Mouse (Mus musculus) hindbrain, embryonic 10.5 days (tissue): ENCODE measurements around the gene 2310007B03Rik. TPM values are rescaled to one million over a fixed set of nuclear protein-coding genes. Genes with fewer than 3 reads are reported as not detected.
A peak's percentile ranks its signal among the peaks of the same experiment; 100 is the strongest.

Experiments used
- DNase-seq: peaks from one replicate; pipeline ENCODE4 v3.0.0-alpha.2; 2017; ENCODE audit warnings: low spot score
- H3K27ac ChIP-seq: fragments of 300-500 bp; sonication (generic); 2 replicates; pipeline ENCODE4 v1.5.1; 2016; ENCODE audit warnings: mild to moderate bottlenecking, moderate library complexity
- H3K27me3 ChIP-seq: fragments of 300-500 bp; sonication (generic); 2 replicates; pipeline ENCODE4 v1.6.1; 2016; ENCODE audit warnings: mild to moderate bottlenecking; ENCODE audit not compliant: poor library complexity, insufficient read depth, severe bottlenecking
- H3K36me3 ChIP-seq: fragments of 300-500 bp; sonication (generic); 2 replicates; pipeline ENCODE4 v1.6.1; 2016; ENCODE audit warnings: mild to moderate bottlenecking, moderate library complexity
- H3K4me1 ChIP-seq: fragments of 300-500 bp; sonication (generic); replicated peaks from 2 replicates; pipeline ENCODE4 v1.6.1; 2016; ENCODE audit warnings: mild to moderate bottlenecking
- H3K4me3 ChIP-seq: fragments of 300-500 bp; sonication (generic); 2 replicates; pipeline ENCODE4 v1.5.1; 2016; ENCODE audit warnings: mild to moderate bottlenecking, moderate library complexity
- H3K9me3 ChIP-seq: fragments of 300-500 bp; sonication (generic); 2 replicates; pipeline ENCODE4 v1.6.1; 2016; ENCODE audit warnings: mild to moderate bottlenecking, moderate library complexity
- WGBS: fragments of 180-500 bp; shearing (Covaris S2); methylation state at CpG from one replicate; pipeline ENCODE4 v1.1.7; 2016; 5-methylcytosine and 5-hydroxymethylcytosine counted together
- polyA plus RNA-seq: library from polyadenylated mRNA; unstranded; fragments of >200 nt; fragmentation: Nextera tagmentation; extraction: Ambion mirVana; gene quantifications from 2 replicates; pipeline ENCODE4 v1.2.1, GENCODE M21; 2016

Gene 2310007B03Rik
- polyA plus RNA-seq, 1 experiment from 2014 or later, result 1.1 TPM

- H3K27ac ChIP-seq, result no peak overlapping the region
- H3K27me3 ChIP-seq, result no peaks in the 10 kb centered on the region
- 86% methylated on average over 9 of the region's 9 CpGs for WGBS
- DNase-seq, result no peak
- no peaks in the 10 kb centered on the region for H3K36me3 ChIP-seq
- H3K4me3 ChIP-seq, result no peak overlapping the region
- peaks cover 10% of the 10 kb centered on the region; the same call in 1 of the 2 replicates for H3K4me1 ChIP-seq
- no peaks in the 10 kb centered on the region for H3K9me3 ChIP-seq
These were observed 16.6 kb downstream of the 2310007B03Rik start for GRCm38 (mm10) chr1:93144176-93144575.

- WGBS, result 75% methylated on average over 1 of the region's 1 CpGs
- DNase-seq, result no peak
- Histone ChIP-seq H3K4me3 (no peak overlapping the region), H3K27me3 (no peaks in the 10 kb centered on the region), H3K27ac (no peak overlapping the region), H3K4me1 (peaks cover 14% of the 10 kb centered on the region; the same call in 1 of the 2 replicates), H3K9me3 (no peaks in the 10 kb centered on the region), H3K36me3 (no peaks in the 10 kb centered on the region)
These were observed 17.9 kb downstream of the 2310007B03Rik start for GRCm38 (mm10) chr1:93142871-93143270.

GRCm38 (mm10) chr1:93139713-93140112 is 21.0 kb downstream of the 2310007B03Rik start:
- WGBS, result 88% methylated on average over 7 of the region's 7 CpGs

GRCm38 (mm10) chr1:93138534-93138933 is 22.2 kb downstream of the 2310007B03Rik start:
- DNase-seq, result no peak
- H3K4me1 ChIP-seq, result peaks cover 5% of the 10 kb centered on the region; the same call in 1 of the 2 replicates
- H3K27ac ChIP-seq, result no peak overlapping the region
- H3K36me3 ChIP-seq, result no peaks in the 10 kb centered on the region
- H3K27me3 ChIP-seq, result no peaks in the 10 kb centered on the region
- no peaks in the 10 kb centered on the region for H3K9me3 ChIP-seq
- 85% methylated on average over 6 of the region's 6 CpGs for WGBS
- H3K4me3 ChIP-seq, result no peak overlapping the region

More at GRCm38 (mm10) chr1:93139713-93140112, 21.0 kb downstream of the 2310007B03Rik start:
- DNase-seq, result no peak
- Histone ChIP-seq H3K4me3 (no peak overlapping the region), H3K4me1 (peaks cover 14% of the 10 kb centered on the region; the same call in 1 of the 2 replicates), H3K36me3 (no peaks in the 10 kb centered on the region), H3K27me3 (no peaks in the 10 kb centered on the region), H3K9me3 (no peaks in the 10 kb centered on the region), H3K27ac (no peak overlapping the region)

- H3K27me3 ChIP-seq, result no peaks in the 10 kb centered on the region
- H3K36me3 ChIP-seq, result no peaks in the 10 kb centered on the region
- no peaks in the 10 kb centered on the region for H3K9me3 ChIP-seq
- 88% methylated on average over 12 of the region's 12 CpGs for WGBS
- DNase-seq, result no peak
- no peak within 1 kb of the TSS for H3K27ac ChIP-seq
- no peak within 1 kb of the TSS for H3K4me3 ChIP-seq
- H3K4me1 ChIP-seq, result peaks cover 8% of the 10 kb centered on the region; the same call in 1 of the 2 replicates
These were observed 25.7 kb downstream of the 2310007B03Rik start, which contains the start of gene Agxt for GRCm38 (mm10) chr1:93135036-93135526. Gene Agxt (plus strand): TSS chr1:93135240.

- Histone ChIP-seq H3K4me1 (peaks cover 17% of the 10 kb centered on the region), H3K27ac (no peak overlapping the region), H3K9me3 (no peaks in the 10 kb centered on the region), H3K27me3 (no peaks in the 10 kb centered on the region), H3K4me3 (no peak overlapping the region), H3K36me3 (no peaks in the 10 kb centered on the region)
- 73% methylated on average over 8 of the region's 8 CpGs for WGBS
- DNase-seq, result no peak
These were observed 28.1 kb downstream of the 2310007B03Rik start for GRCm38 (mm10) chr1:93132676-93133075.

GRCm38 (mm10) chr1:93130242-93130983 is 30.3 kb downstream of the 2310007B03Rik start:
- H3K4me1 ChIP-seq, result peaks cover 17% of the 10 kb centered on the region
- H3K9me3 ChIP-seq, result no peaks in the 10 kb centered on the region
- no peaks in the 10 kb centered on the region for H3K36me3 ChIP-seq
- 74% methylated on average over 10 of the region's 10 CpGs for WGBS
- no peaks in the 10 kb centered on the region for H3K27me3 ChIP-seq
- DNase-seq, result no peak
- H3K4me3 ChIP-seq, result no peak overlapping the region
- H3K27ac ChIP-seq, result no peak overlapping the region

GRCm38 (mm10) chr1:93128710-93129349 is 31.9 kb downstream of the 2310007B03Rik start:
- Histone ChIP-seq H3K9me3 (no peaks in the 10 kb centered on the region), H3K36me3 (no peaks in the 10 kb centered on the region), H3K27me3 (no peaks in the 10 kb centered on the region), H3K4me1 (peaks cover 19% of the 10 kb centered on the region), H3K4me3 (no peak overlapping the region), H3K27ac (peak overlapping the region; percentile 2; the same call in 1 of the 2 replicates)
- DNase-seq, result peak; percentile 63
- 28% methylated on average over 6 of the region's 6 CpGs for WGBS

GRCm38 (mm10) chr1:93128209-93128608 is 32.5 kb downstream of the 2310007B03Rik start:
- Histone ChIP-seq H3K4me3 (no peak overlapping the region), H3K36me3 (no peaks in the 10 kb centered on the region), H3K27me3 (no peaks in the 10 kb centered on the region), H3K27ac (no peak overlapping the region), H3K4me1 (peaks cover 20% of the 10 kb centered on the region), H3K9me3 (no peaks in the 10 kb centered on the region)
- DNase-seq, result no peak
- WGBS, result 83% methylated on average over 8 of the region's 8 CpGs

GRCm38 (mm10) chr1:93125256-93125655 is 35.5 kb downstream of the 2310007B03Rik start:
- Histone ChIP-seq H3K9me3 (no peaks in the 10 kb centered on the region), H3K4me1 (peaks cover 19% of the 10 kb centered on the region), H3K4me3 (no peak overlapping the region), H3K36me3 (no peaks in the 10 kb centered on the region), H3K27me3 (no peaks in the 10 kb centered on the region), H3K27ac (no peak overlapping the region)
- WGBS, result 73% methylated on average over 5 of the region's 5 CpGs
- no peak for DNase-seq

GRCm38 (mm10) chr1:93124066-93124465 is 36.7 kb downstream of the 2310007B03Rik start:
- Histone ChIP-seq H3K4me3 (no peak overlapping the region), H3K27me3 (no peaks in the 10 kb centered on the region), H3K4me1 (peaks cover 15% of the 10 kb centered on the region), H3K9me3 (no peaks in the 10 kb centered on the region), H3K27ac (no peak overlapping the region), H3K36me3 (no peaks in the 10 kb centered on the region)
- no peak for DNase-seq
- WGBS, result 71% methylated on average over 8 of the region's 8 CpGs

- H3K4me1 ChIP-seq, result 0 out of 2 replicates have a peak, but pooled peaks cover 8% of the 10 kb centered on the region
- DNase-seq, result no peak
- no peak overlapping the region for H3K27ac ChIP-seq
- H3K36me3 ChIP-seq, result no peaks in the 10 kb centered on the region
- H3K9me3 ChIP-seq, result no peaks in the 10 kb centered on the region
- H3K4me3 ChIP-seq, result no peak overlapping the region
- 80% methylated on average over 11 of the region's 11 CpGs for WGBS
- no peaks in the 10 kb centered on the region for H3K27me3 ChIP-seq
These were observed 37.4 kb downstream of the 2310007B03Rik start for GRCm38 (mm10) chr1:93123179-93123854.
